Mouse (Mus musculus) stomach, embryonic 16.5 days (tissue): ENCODE measurements around the gene Tmem218. TPM values are rescaled to one million over a fixed set of nuclear protein-coding genes. Genes with fewer than 3 reads are reported as not detected.

Experiments
- ATAC-seq: fragments of 200-750 bp; cut with Nextera tagmentation; 2 replicates; pipeline ENCODE4 v1.8.0; 2017; ENCODE audit warnings: moderate number of reproducible peaks, moderate TSS enrichment; ENCODE audit not compliant: insufficient read depth, low FRiP score
- H3K27ac ChIP-seq: fragments of 300-500 bp; sonication (generic); 2 replicates; pipeline ENCODE4 v1.5.1; 2014; ENCODE audit warnings: low read length
- H3K27me3 ChIP-seq: fragments of 300-500 bp; sonication (generic); 2 replicates; pipeline ENCODE4 v1.6.1; 2014; ENCODE audit warnings: low read length, control low read depth, mixed read lengths; ENCODE audit not compliant: control insufficient read depth, insufficient read depth
- H3K36me3 ChIP-seq: fragments of 300-500 bp; sonication (generic); 2 replicates; pipeline ENCODE4 v1.6.1; 2014; ENCODE audit warnings: low read length; ENCODE audit not compliant: control insufficient read depth, insufficient read depth
- H3K4me1 ChIP-seq: fragments of 300-500 bp; sonication (generic); 2 replicates; pipeline ENCODE4 v1.6.1; 2014; ENCODE audit warnings: low read length, control low read depth, mixed read lengths; ENCODE audit not compliant: control insufficient read depth, insufficient read depth
- H3K4me2 ChIP-seq: fragments of 300-500 bp; sonication (generic); 2 replicates; pipeline ENCODE4 v1.6.1; 2014; ENCODE audit warnings: low read depth, low read length, mixed read lengths
- H3K4me3 ChIP-seq: fragments of 300-500 bp; sonication (generic); replicated peaks from 2 replicates; pipeline ENCODE4 v1.5.1; 2014; ENCODE audit warnings: mild to moderate bottlenecking, low read length
- H3K9ac ChIP-seq: fragments of 300-500 bp; sonication (generic); 2 replicates; pipeline ENCODE4 v1.6.1; 2014; ENCODE audit warnings: low read length
- H3K9me3 ChIP-seq: fragments of 300-500 bp; sonication (generic); replicated peaks from 2 replicates; pipeline ENCODE4 v1.6.1; 2016; ENCODE audit warnings: low read length, control low read depth; ENCODE audit not compliant: control insufficient read depth
- WGBS: fragments of 180-500 bp; shearing (Covaris S2); extraction: QIAGEN DNeasy Blood & Tissue Kit; methylation state at CpG from one replicate; pipeline ENCODE4 v1.1.7; 2014; 5-methylcytosine and 5-hydroxymethylcytosine counted together
- polyA plus RNA-seq: library from polyadenylated mRNA; unstranded; fragments of >200 nt; fragmentation: Nextera tagmentation; extraction: Ambion mirVana; gene quantifications from 2 replicates; pipeline ENCODE4 v1.2.1, GENCODE M21; 2015

Gene Tmem218
- polyA plus RNA-seq, 1 experiment from 2014 or later = 9.8 TPM

DNA sequence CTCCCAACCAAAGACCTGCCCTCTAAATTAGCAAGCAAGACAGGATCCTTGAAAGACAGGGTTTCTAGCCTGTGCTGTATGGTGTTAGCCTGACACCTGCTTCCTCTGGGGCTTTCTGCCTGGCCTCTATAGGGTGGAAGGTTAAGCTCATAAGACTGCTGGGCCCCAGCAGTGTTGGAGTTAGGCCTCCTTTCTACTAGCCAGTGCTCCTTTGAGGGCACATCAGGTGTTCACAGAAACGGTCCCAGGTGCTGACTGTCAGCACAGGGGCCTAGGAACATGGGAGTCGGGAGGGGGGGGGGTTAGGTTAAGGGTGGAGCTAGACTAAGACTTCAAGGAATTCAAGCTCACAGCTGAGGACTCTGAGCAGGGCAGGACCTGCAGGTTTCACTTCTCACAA, 37.4 kb downstream of the Tmem218 start:
- H3K9ac ChIP-seq = no peak overlapping the region
- no peak overlapping the region for H3K4me2 ChIP-seq
- H3K27ac ChIP-seq = no peak overlapping the region
- no peak overlapping the region for H3K4me3 ChIP-seq
- no peak for ATAC-seq
- no peaks in the 10 kb centered on the region for H3K36me3 ChIP-seq
- H3K27me3 ChIP-seq = no peaks in the 10 kb centered on the region; the same call in 1 of the 2 replicates
- H3K4me1 ChIP-seq = peaks cover 6% of the 10 kb centered on the region; the same call in 1 of the 2 replicates
- H3K9me3 ChIP-seq = no peaks in the 10 kb centered on the region
- 41% methylated on average over 2 of the region's 2 CpGs for WGBS

DNA sequence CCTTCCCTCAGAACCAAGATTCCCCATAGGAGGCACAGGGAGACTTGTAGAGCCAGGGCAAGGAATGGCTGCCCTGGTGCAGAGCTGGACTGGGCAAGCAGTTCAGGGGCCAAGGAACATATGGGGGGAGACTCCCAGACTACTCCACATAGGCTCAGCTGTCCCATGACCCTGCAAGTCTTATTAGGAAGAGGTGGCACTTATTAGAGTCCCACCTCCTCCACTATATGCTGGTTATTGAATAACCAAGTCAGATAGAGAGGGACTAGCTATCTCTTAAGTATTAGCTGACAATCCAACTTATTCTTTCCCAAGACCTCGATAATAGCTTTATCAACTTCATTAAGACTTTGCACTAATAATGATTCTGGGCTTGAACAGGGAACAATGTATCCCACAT, 37.8 kb downstream of the Tmem218 start:
- Histone ChIP-seq H3K36me3 (no peaks in the 10 kb centered on the region), H3K27ac (no peak overlapping the region), H3K9me3 (no peaks in the 10 kb centered on the region), H3K9ac (no peak overlapping the region), H3K4me2 (no peak overlapping the region), H3K27me3 (no peaks in the 10 kb centered on the region; the same call in 1 of the 2 replicates), H3K4me3 (no peak overlapping the region), H3K4me1 (peaks cover 6% of the 10 kb centered on the region; the same call in 1 of the 2 replicates)
- ATAC-seq = peak; percentile 38; the same call in 1 of the 2 replicates
- WGBS = 71% methylated on average over 1 of the region's 1 CpGs

DNA sequence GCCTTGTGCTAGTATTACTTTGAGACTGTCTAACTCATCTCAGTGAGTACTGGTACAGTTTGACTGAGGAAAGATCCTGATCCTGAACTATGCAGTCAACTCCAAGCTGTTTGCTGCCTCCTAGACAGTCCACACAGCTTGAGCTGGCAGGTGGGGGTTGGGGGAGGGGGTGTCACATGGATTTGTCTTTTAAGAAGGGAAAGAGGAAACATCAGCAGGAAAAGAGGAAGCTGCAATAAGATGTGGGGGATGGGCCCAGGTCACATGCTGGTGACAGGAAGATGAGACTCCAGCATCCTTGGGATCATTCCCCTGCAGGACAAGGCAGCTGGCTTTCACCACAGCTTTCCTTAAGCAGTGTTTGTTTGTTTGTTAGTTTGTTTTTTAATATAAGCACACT, 39.4 kb downstream of the Tmem218 start:
- H3K4me1 ChIP-seq = peaks cover 6% of the 10 kb centered on the region; the same call in 1 of the 2 replicates
- H3K4me3 ChIP-seq = no peak overlapping the region
- ATAC-seq = no peak
- H3K27me3 ChIP-seq = no peaks in the 10 kb centered on the region; the same call in 1 of the 2 replicates
- no peaks in the 10 kb centered on the region for H3K36me3 ChIP-seq
- H3K4me2 ChIP-seq = no peak overlapping the region
- no peak overlapping the region for H3K27ac ChIP-seq
- no peak overlapping the region for H3K9ac ChIP-seq
- no peaks in the 10 kb centered on the region for H3K9me3 ChIP-seq

DNA sequence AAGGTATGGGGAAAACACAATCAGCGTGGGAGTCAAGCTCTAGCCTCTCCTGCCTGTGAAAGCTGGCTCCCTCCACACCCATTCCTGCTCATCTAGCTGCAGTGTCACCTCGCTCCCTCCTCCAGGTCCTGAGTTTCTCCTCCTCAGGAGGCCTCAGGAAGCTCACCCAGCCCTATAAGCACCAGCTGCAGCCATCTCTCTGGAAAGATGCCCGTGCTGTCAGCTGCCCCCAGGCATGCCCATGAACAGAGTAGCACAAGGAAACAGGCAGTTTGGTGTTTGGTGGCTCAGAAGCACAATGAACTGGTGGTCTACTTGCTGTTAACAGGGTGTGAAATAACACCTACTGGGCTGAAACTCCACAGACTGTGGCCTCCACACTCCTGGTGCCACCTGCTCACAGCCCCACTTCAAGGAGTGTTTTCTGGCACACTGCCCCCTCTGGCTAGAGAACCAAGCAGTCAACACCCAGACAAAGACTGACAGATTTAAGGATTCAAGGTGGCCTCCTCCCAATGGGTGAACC, 40.4 kb downstream of the Tmem218 start:
- WGBS = 36% methylated on average over 3 of the region's 3 CpGs
- no peak for ATAC-seq

DNA sequence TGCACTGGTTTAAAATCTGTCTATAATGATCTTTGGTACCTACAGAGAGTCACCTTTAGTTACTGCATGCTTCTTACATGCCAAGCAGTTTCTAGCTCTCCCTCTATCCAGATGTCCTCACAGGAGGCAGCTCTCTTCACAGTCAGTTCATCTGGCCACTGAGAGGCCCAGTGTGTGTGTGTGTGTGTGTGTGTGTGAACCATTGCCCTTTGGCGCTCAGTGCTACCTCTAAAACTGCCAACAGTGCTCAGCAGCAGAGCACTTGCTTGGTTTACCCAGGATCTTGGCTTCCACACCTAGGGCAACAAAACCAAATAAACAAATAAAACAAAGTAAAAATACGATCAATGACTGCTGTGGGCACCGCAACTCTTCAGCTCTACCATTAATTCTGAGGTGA, 42.0 kb downstream of the Tmem218 start:
- Histone ChIP-seq H3K4me2 (no peak overlapping the region), H3K9ac (no peak overlapping the region), H3K9me3 (no peaks in the 10 kb centered on the region), H3K27me3 (peaks cover 3% of the 10 kb centered on the region), H3K27ac (no peak overlapping the region), H3K4me3 (no peak overlapping the region), H3K36me3 (no peaks in the 10 kb centered on the region), H3K4me1 (peaks cover 11% of the 10 kb centered on the region)
- 80% methylated on average over 3 of the region's 3 CpGs for WGBS
- no peak for ATAC-seq

More for the DNA sequence above, 40.4 kb downstream of the Tmem218 start:
- Histone ChIP-seq H3K9me3 (no peaks in the 10 kb centered on the region), H3K4me1 (peaks cover 6% of the 10 kb centered on the region; the same call in 1 of the 2 replicates), H3K9ac (no peak overlapping the region), H3K27me3 (no peaks in the 10 kb centered on the region; the same call in 1 of the 2 replicates), H3K4me3 (no peak overlapping the region), H3K27ac (no peak overlapping the region), H3K4me2 (no peak overlapping the region), H3K36me3 (no peaks in the 10 kb centered on the region)

DNA sequence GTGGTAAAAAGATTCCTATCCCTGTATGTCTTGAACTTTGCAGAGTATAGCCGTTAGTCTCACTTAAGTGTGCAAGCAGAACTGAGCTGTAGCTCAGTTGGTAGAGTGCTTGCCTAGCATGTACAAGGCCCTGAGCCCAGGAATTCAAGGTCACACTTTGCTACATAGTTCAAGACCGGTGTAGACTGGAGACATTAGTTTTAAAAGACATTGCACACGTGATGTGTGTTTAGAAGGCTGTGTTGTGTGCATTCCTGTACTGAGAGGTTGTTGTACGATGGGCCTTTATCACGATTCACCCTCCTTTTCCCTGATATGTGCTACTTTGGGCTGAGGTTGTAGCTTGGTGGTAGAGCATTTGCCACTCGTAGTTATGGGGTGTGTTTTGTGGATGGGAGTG, 42.6 kb downstream of the Tmem218 start:
- no peaks in the 10 kb centered on the region for H3K36me3 ChIP-seq
- H3K27ac ChIP-seq = no peak overlapping the region
- no peak overlapping the region for H3K4me2 ChIP-seq
- peaks cover 14% of the 10 kb centered on the region for H3K4me1 ChIP-seq
- no peaks in the 10 kb centered on the region for H3K9me3 ChIP-seq
- H3K27me3 ChIP-seq = peaks cover 3% of the 10 kb centered on the region
- H3K4me3 ChIP-seq = no peak overlapping the region
- no peak for ATAC-seq
- WGBS = 76% methylated on average over 6 of the region's 6 CpGs
- H3K9ac ChIP-seq = no peak overlapping the region

DNA sequence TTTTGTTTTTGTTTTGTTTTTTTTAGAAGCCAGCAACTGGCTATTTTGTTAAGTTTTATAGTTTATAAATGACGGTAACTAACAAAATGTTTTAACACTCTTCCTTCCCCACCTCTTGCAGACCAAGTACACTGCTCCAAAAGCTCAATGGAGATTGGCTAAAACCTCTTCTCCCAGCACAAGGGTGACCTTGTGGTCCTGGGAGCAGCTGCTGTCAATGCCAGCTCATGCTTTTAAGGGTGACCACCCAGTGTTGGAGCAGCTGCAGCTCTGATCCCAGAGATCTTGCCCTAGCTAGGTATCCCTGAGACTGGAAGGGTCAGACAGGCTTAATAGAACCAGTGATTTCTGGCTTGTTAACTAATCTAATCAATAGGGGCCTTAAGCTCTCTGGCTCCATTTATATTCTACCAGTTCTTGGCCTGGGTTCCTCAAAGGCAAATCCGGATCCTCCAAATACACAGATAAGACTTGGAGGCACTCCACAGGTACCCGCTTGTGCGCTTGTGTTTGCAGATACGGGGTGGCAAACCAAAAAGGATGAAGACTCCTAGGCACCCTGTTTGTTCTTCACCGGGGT, 46.6 kb downstream of the Tmem218 start:
- ATAC-seq = peak; percentile 18; the same call in 1 of the 2 replicates
- H3K36me3 ChIP-seq = no peaks in the 10 kb centered on the region
- 21% methylated on average over 6 of the region's 6 CpGs for WGBS

DNA sequence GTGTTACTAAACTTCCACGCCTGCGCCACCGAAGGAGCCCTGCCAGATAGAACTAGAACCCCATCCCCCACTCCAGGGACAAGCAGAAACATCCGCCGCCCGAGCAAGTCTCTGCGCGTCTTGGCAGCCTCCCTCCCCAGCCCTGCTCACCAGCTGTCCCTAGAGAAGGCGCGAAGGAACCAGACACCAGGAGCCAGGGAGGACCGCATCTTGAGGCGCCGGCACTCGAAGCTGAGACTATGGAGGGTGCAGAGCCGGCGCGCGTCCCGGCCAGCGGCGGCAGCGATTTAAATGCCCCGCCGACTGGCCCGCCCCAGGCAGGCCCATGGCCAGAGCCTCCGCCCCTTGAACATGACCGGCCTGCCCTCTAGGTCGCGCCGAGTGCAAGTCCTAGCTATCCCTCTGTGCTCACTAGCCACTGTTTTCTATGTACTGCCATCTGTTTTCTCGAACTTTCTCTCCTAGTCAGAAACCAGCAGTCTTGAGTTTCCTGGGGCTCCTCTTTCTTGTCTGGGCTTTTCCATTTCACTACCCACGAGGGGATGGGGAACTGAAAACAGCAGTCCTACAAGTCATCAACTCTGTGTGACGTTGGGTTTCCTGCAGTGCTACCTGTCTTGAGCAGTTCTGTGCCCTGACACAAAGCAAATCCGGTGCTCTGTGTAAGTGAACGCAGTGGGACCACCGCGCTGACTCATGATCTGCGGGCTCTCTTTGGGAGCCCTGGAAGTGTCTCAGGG, 47.3 kb downstream of the Tmem218 start, which contains the start of gene Slc37a2:
TSS of gene Slc37a2 (minus strand) at position 590 of the 740 bp plus-strand sequence.
- Histone ChIP-seq H3K4me2 (peak within 1 kb of the TSS; percentile 88), H3K27ac (peak within 1 kb of the TSS; percentile 37), H3K36me3 (no peaks in the 10 kb centered on the region), H3K9ac (peak within 1 kb of the TSS; percentile 70), H3K4me3 (peak within 1 kb of the TSS; percentile 50), H3K9me3 (no peaks in the 10 kb centered on the region), H3K4me1 (peaks cover 9% of the 10 kb centered on the region), H3K27me3 (peaks cover 8% of the 10 kb centered on the region)
- 2% methylated on average over 38 of the region's 38 CpGs for WGBS
- ATAC-seq = peak; percentile 80

More for the DNA sequence above, 46.6 kb downstream of the Tmem218 start:
- Histone ChIP-seq H3K4me1 (peaks cover 9% of the 10 kb centered on the region), H3K9me3 (no peaks in the 10 kb centered on the region), H3K4me2 (peak overlapping the region; percentile 88), H3K27ac (no peak overlapping the region), H3K27me3 (peaks cover 8% of the 10 kb centered on the region), H3K9ac (no peak overlapping the region), H3K4me3 (peak overlapping the region; percentile 50)

DNA sequence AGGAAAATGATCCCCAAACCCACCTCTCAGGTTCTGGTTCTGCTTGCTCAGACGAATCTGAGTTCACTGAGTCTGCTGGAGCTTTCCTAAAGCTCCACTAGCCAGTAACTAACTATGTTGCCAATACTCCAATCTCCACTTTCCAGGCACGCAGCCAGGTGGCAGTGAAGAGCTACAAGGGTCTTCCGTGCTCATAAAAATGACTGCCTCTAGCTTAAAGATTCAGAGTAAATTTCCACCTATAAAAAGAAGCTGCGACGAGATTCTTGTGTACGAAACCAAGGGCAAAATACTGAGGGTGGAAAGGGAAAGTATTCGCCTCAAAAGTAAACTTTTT, 47.8 kb downstream of the Tmem218 start:
- no peaks in the 10 kb centered on the region for H3K9me3 ChIP-seq
- peak overlapping the region; percentile 88 for H3K4me2 ChIP-seq
- H3K4me3 ChIP-seq = peak overlapping the region; percentile 50
- H3K9ac ChIP-seq = peak overlapping the region; percentile 70
- H3K4me1 ChIP-seq = peaks cover 9% of the 10 kb centered on the region
- H3K27ac ChIP-seq = peak overlapping the region; percentile 37
- peak; percentile 9; the same call in 1 of the 2 replicates for ATAC-seq
- no peaks in the 10 kb centered on the region for H3K36me3 ChIP-seq
- H3K27me3 ChIP-seq = peaks cover 8% of the 10 kb centered on the region
- 24% methylated on average over 7 of the region's 7 CpGs for WGBS
